Mouse (Mus musculus) olfactory bulb, adult 2 months (tissue): ENCODE data around the gene Zfp777.

Experiments
- CTCF ChIP-seq: fragments of 200-500 bp; IDR thresholded peaks from 2 replicates; pipeline ENCODE4 v1.5.1; 2012; ENCODE audit warnings: low read depth, mild to moderate bottlenecking, low read length, moderate library complexity; ENCODE audit not compliant: insufficient read depth
- POLR2A ChIP-seq: fragments of 200-500 bp; IDR thresholded peaks from 2 replicates; pipeline ENCODE4 v1.6.1; 2012; ENCODE audit warnings: mild to moderate bottlenecking, low read depth, low read length, moderate library complexity; ENCODE audit not compliant: insufficient read depth

DNA sequence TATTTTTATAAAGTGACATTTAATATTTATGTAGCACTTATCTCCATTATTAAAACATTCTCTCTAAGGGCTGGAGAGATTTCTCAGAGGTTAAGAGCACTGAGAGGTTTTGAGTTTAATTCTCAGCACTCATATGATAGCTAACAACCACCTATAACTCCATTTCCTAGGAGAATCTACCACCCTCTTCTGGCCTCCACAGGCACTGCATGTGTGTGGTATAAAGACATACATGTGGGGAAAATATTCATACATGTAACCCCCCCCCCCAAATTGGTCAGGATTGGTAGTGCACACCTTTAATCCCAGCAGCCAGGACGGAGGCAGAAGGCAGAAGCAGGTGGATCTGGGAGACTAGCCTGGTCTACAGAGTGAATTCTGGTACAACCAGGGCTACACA, 74.1 kb downstream of the Zfp777 start:
- TF ChIP-seq CTCF (no peak), POLR2A (no peak)
